Mouse (Mus musculus) monocyte, adult 2 months (primary cell): ENCODE measurements around the gene Spns3.

Experiments
- DNase-seq, 2 experiments: peaks; one replicate each; pipeline ENCODE4 v3.0.0; 2022; ENCODE audit warnings: low spot score in 2 of 2, low read depth in 1 of 2

The Spns3 gene

GRCm38 (mm10) chr11:72457995-72458496 is 92.3 kb downstream of the Spns3 start:
- DNase-seq, result no peak

- no peak for DNase-seq
Measured at GRCm38 (mm10) chr11:72455694-72456093, 94.6 kb downstream of the Spns3 start.

GRCm38 (mm10) chr11:72453105-72453953 is 97.0 kb downstream of the Spns3 start:
- DNase-seq, result no peak

- no peak for DNase-seq
Measured at GRCm38 (mm10) chr11:72452140-72452665, 98.1 kb downstream of the Spns3 start.

GRCm38 (mm10) chr11:72447475-72447874 is 102.8 kb downstream of the Spns3 start:
- no peak for DNase-seq

- DNase-seq, result no peak
Measured at GRCm38 (mm10) chr11:72446311-72447105, 103.8 kb downstream of the Spns3 start.
